Mouse (Mus musculus) liver, adult 2 months (tissue): ENCODE measurements at regions not wholly inside any gene's neighbourhood (a gene's known extent, or its start where the extent isn't known, plus 50 kb on each side); places are given as distances from the start of the nearest gene placed in this dataset.

Experiments
- CTCF ChIP-seq: fragments of 200-500 bp; IDR thresholded peaks from 2 replicates; pipeline ENCODE4 v1.5.1; 2011; ENCODE audit warnings: low read depth, low read length, control low read depth
- POLR2A ChIP-seq: fragments of 200-500 bp; IDR thresholded peaks from 2 replicates; pipeline ENCODE4 v1.6.1; 2011; ENCODE audit warnings: low read length, control low read depth; ENCODE audit not compliant: insufficient read depth; ENCODE audit errors: extremely low read depth

DNA sequence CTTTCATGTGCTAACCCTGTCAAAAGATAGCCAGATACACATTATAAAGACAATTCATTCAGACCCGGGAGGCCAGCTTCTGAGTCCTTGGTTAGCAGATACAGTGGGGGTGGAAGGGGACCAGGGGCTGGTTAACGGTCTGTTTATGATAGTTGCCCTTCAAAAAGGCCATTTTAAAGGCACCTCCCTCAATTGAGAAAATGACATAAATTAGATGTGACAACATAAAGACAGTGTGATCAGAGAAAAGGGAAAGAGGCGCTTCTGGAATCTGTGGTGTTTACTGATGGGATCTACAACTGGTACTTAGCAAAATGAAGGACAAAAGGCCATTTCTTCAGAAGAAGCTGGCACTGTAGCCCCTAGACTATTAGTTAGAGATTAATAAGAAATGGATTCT, 1391.4 kb upstream of the Lrrc6 start:
- TF ChIP-seq CTCF (no peak), POLR2A (no peak)
